Mouse (Mus musculus) heart, postnatal 0 days (tissue): ENCODE results near the gene Pdzk1.

Source experiments
- CTCF ChIP-seq: IDR thresholded peaks from 2 replicates; pipeline ENCODE4 v1.5.1; 2016; ENCODE audit warnings: antibody characterized with exemption, control low read depth, low read depth
- EP300 ChIP-seq: IDR thresholded peaks from 2 replicates; pipeline ENCODE4 v1.6.1; 2016; ENCODE audit warnings: antibody characterized with exemption, low read depth

DNA sequence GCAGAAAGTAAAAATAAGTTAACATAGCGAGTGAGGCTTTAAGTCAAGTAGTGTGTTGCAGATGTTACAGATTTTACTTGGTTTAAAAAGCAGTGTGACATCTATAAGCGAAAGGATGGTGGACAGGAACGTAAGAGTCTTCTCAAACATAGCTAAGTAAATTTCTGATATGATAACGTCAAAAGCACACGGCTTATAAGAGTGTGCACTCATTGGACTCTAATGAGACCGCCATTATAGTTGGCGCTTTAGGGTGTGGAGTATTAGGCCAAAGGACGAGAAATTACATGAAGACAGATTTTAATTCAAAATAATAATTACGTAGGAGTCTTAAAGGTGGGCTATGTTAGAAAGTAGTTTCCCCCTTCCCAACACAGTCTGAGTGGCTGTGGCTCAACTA, 76.5 kb downstream of the Pdzk1 start:
- TF ChIP-seq EP300 (no peak), CTCF (no peak)
